Mouse (Mus musculus) thymus, adult 2 months (tissue): ENCODE measurements around the gene Ifit2.
"Not testable (repeated sequence)": the region's sequence is repeated elsewhere in the genome, so short reads cannot be mapped to it uniquely, and the experiment has no call there.

Experiments
- CTCF ChIP-seq: fragments of 200-500 bp; IDR thresholded peaks from 2 replicates; pipeline ENCODE4 v1.5.1; 2012; ENCODE audit warnings: mild to moderate bottlenecking, control low read depth, low read length, moderate library complexity, borderline replicate concordance; ENCODE audit not compliant: control insufficient read depth, poor library complexity, insufficient read depth; ENCODE audit errors: extremely low read depth
- POLR2A ChIP-seq: fragments of 200-500 bp; IDR thresholded peaks from 2 replicates; pipeline ENCODE4 v1.6.1; 2012; ENCODE audit warnings: mild to moderate bottlenecking, low read length, control low read depth, moderate library complexity; ENCODE audit not compliant: control insufficient read depth, poor library complexity, insufficient read depth; ENCODE audit errors: extremely low read depth

DNA sequence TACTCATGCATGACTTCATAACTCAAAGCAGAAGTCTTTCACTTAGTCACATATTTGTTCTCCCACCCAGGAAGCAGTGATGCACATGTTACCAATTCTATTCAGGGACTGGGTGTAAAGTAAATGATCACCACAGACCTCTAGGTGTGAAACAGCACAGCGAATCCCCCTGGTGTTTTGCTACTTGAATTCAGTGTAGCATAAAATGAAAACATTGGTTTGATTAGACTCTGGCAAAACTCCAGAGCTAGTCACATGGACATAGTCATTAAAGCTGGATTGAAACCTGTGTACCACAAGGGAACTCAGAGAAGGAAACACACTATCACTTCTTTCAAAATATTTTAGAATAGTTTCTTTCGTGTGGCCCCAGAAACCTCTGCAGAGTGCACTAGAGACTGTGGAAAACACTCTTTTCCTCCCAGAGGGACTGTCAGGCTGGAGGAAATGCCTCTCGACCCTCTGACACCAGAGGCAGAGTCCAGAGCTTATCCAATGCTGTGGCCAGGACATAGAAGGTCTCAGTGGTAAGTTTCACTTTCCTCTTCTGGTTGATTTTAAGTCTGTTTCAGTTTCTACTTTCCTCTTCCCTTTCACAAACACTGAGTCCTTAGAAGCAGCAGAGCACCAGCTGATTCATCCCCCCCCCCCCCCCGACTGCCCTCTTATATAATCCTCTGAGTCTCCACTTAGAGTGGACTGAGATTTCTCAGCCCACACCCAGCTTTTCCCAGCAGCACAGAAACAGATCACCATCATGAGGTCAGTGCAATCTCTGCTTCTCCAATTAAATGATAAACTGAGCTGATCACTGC is 57.0 kb downstream of the Ifit2 start, which contains the start of gene Ifit3b:
- not testable (repeated sequence) for TF ChIP-seq CTCF, POLR2A
